Mouse (Mus musculus): ENCODE measurements at regions not wholly inside any gene's neighbourhood (a gene's known extent, or its start where the extent isn't known, plus 50 kb on each side); places are given as distances from the start of the nearest gene placed in this dataset.

- Histone ChIP-seq H3K27ac (ENCODE audit: insufficient read depth, low read length) (no peak overlapping the region), H3K36me3 (ENCODE audit: control insufficient read depth, insufficient read depth, low read length) (no peaks in the 10 kb centered on the region), H3K27me3 (ENCODE audit: control insufficient read depth, insufficient read depth, low read length) (no peaks in the 10 kb centered on the region), H3K4me1 (ENCODE audit: control insufficient read depth, insufficient read depth, insufficient read length) (no peaks in the 10 kb centered on the region), H3K4me3 (ENCODE audit: extremely low read depth, insufficient read depth, insufficient read length) (no peak overlapping the region)
- DNase-seq (ENCODE audit: low read depth in 1 of 2, low spot score in 2 of 2) = no peak
- no peak for TF ChIP-seq POLR2A (IDR thresholded peaks at IDR 0.05; ENCODE audit: low read depth, low read length)
- no peak for TF ChIP-seq CTCF (IDR thresholded peaks at IDR 0.05; ENCODE audit: extremely low read depth, insufficient read depth, insufficient read length, insufficient replicate concordance)
- WGBS = 69% methylated on average over 5 of the region's 5 CpGs
These were observed 107.1 kb upstream of the Pard3b start for GRCm38 (mm10) chr1:61531487-61531886.

- no peak for DNase-seq (ENCODE audit: low read depth in 1 of 2, low spot score in 2 of 2)
- 84% methylated on average over 3 of the region's 3 CpGs for WGBS
- no peak overlapping the region for H3K27ac ChIP-seq (ENCODE audit: insufficient read depth, low read length)
- no peaks in the 10 kb centered on the region for H3K4me1 ChIP-seq (ENCODE audit: control insufficient read depth, insufficient read depth, insufficient read length)
- H3K4me3 ChIP-seq (ENCODE audit: extremely low read depth, insufficient read depth, insufficient read length) = no peak overlapping the region
- H3K36me3 ChIP-seq (ENCODE audit: control insufficient read depth, insufficient read depth, low read length) = no peaks in the 10 kb centered on the region
- TF ChIP-seq POLR2A (IDR thresholded peaks at IDR 0.05; ENCODE audit: low read depth, low read length) (no peak), CTCF (IDR thresholded peaks at IDR 0.05; ENCODE audit: extremely low read depth, insufficient read depth, insufficient read length, insufficient replicate concordance) (no peak)
- no peaks in the 10 kb centered on the region for H3K27me3 ChIP-seq (ENCODE audit: control insufficient read depth, insufficient read depth, low read length)
These were observed 98.5 kb upstream of the Pard3b start for GRCm38 (mm10) chr1:61540081-61540480.

- DNase-seq (ENCODE audit: low read depth in 1 of 2, low spot score in 2 of 2) = no peak
- H3K27ac ChIP-seq (ENCODE audit: insufficient read depth, low read length) = no peak overlapping the region
- H3K27me3 ChIP-seq (ENCODE audit: control insufficient read depth, insufficient read depth, low read length) = no peaks in the 10 kb centered on the region
- no peaks in the 10 kb centered on the region for H3K4me1 ChIP-seq (ENCODE audit: control insufficient read depth, insufficient read depth, insufficient read length)
- no peak overlapping the region for H3K4me3 ChIP-seq (ENCODE audit: extremely low read depth, insufficient read depth, insufficient read length)
- no peak for TF ChIP-seq CTCF (IDR thresholded peaks at IDR 0.05; ENCODE audit: extremely low read depth, insufficient read depth, insufficient read length, insufficient replicate concordance)
- no peak for TF ChIP-seq POLR2A (IDR thresholded peaks at IDR 0.05; ENCODE audit: low read depth, low read length)
- 93% methylated on average over 4 of the region's 4 CpGs for WGBS
- no peaks in the 10 kb centered on the region for H3K36me3 ChIP-seq (ENCODE audit: control insufficient read depth, insufficient read depth, low read length)
These were observed 97.5 kb upstream of the Pard3b start for GRCm38 (mm10) chr1:61541166-61541565.

GRCm38 (mm10) chr1:61552577-61553517 is 85.8 kb upstream of the Pard3b start:
- TF ChIP-seq POLR2A (IDR thresholded peaks at IDR 0.05; ENCODE audit: low read depth, low read length) = no peak
- TF ChIP-seq CTCF (IDR thresholded peaks at IDR 0.05; ENCODE audit: extremely low read depth, insufficient read depth, insufficient read length, insufficient replicate concordance) = no peak
- Histone ChIP-seq H3K27ac (ENCODE audit: insufficient read depth, low read length) (no peak overlapping the region), H3K4me3 (ENCODE audit: extremely low read depth, insufficient read depth, insufficient read length) (no peak overlapping the region), H3K27me3 (ENCODE audit: control insufficient read depth, insufficient read depth, low read length) (no peaks in the 10 kb centered on the region), H3K4me1 (ENCODE audit: control insufficient read depth, insufficient read depth, insufficient read length) (no peaks in the 10 kb centered on the region), H3K36me3 (ENCODE audit: control insufficient read depth, insufficient read depth, low read length) (no peaks in the 10 kb centered on the region)
- DNase-seq (ENCODE audit: low read depth in 1 of 2, low spot score in 2 of 2) = no peak
- WGBS = 92% methylated on average over 21 of the region's 21 CpGs

GRCm38 (mm10) chr1:61559514-61559913 is 79.1 kb upstream of the Pard3b start:
- no peak overlapping the region for H3K4me3 ChIP-seq (ENCODE audit: extremely low read depth, insufficient read depth, insufficient read length)
- 84% methylated on average over 2 of the region's 2 CpGs for WGBS

GRCm38 (mm10) chr1:61562091-61562490 is 76.5 kb upstream of the Pard3b start:
- Histone ChIP-seq H3K36me3 (ENCODE audit: control insufficient read depth, insufficient read depth, low read length) (no peaks in the 10 kb centered on the region), H3K4me3 (ENCODE audit: extremely low read depth, insufficient read depth, insufficient read length) (no peak overlapping the region), H3K27me3 (ENCODE audit: control insufficient read depth, insufficient read depth, low read length) (no peaks in the 10 kb centered on the region), H3K4me1 (ENCODE audit: control insufficient read depth, insufficient read depth, insufficient read length) (no peaks in the 10 kb centered on the region), H3K27ac (ENCODE audit: insufficient read depth, low read length) (no peak overlapping the region)
- WGBS = 82% methylated on average over 2 of the region's 2 CpGs
- TF ChIP-seq POLR2A (IDR thresholded peaks at IDR 0.05; ENCODE audit: low read depth, low read length) (no peak), CTCF (IDR thresholded peaks at IDR 0.05; ENCODE audit: extremely low read depth, insufficient read depth, insufficient read length, insufficient replicate concordance) (no peak)
- no peak for DNase-seq (ENCODE audit: low read depth in 1 of 2, low spot score in 2 of 2)

More at GRCm38 (mm10) chr1:61559514-61559913, 79.1 kb upstream of the Pard3b start:
- Histone ChIP-seq H3K27me3 (ENCODE audit: control insufficient read depth, insufficient read depth, low read length) (no peaks in the 10 kb centered on the region), H3K4me1 (ENCODE audit: control insufficient read depth, insufficient read depth, insufficient read length) (no peaks in the 10 kb centered on the region), H3K27ac (ENCODE audit: insufficient read depth, low read length) (no peak overlapping the region), H3K36me3 (ENCODE audit: control insufficient read depth, insufficient read depth, low read length) (no peaks in the 10 kb centered on the region)
- TF ChIP-seq CTCF (IDR thresholded peaks at IDR 0.05; ENCODE audit: extremely low read depth, insufficient read depth, insufficient read length, insufficient replicate concordance) (no peak), POLR2A (IDR thresholded peaks at IDR 0.05; ENCODE audit: low read depth, low read length) (no peak)
- DNase-seq (ENCODE audit: low read depth in 1 of 2, low spot score in 2 of 2) = no peak

- TF ChIP-seq CTCF (IDR thresholded peaks at IDR 0.05; ENCODE audit: extremely low read depth, insufficient read depth, insufficient read length, insufficient replicate concordance) (no peak), POLR2A (IDR thresholded peaks at IDR 0.05; ENCODE audit: low read depth, low read length) (no peak)
- H3K4me1 ChIP-seq (ENCODE audit: control insufficient read depth, insufficient read depth, insufficient read length) = no peaks in the 10 kb centered on the region
- WGBS = 84% methylated on average over 4 of the region's 4 CpGs
- no peaks in the 10 kb centered on the region for H3K36me3 ChIP-seq (ENCODE audit: control insufficient read depth, insufficient read depth, low read length)
- no peaks in the 10 kb centered on the region for H3K27me3 ChIP-seq (ENCODE audit: control insufficient read depth, insufficient read depth, low read length)
- no peak for DNase-seq (ENCODE audit: low read depth in 1 of 2, low spot score in 2 of 2)
- H3K4me3 ChIP-seq (ENCODE audit: extremely low read depth, insufficient read depth, insufficient read length) = no peak overlapping the region
- H3K27ac ChIP-seq (ENCODE audit: insufficient read depth, low read length) = no peak overlapping the region
These were observed 73.2 kb upstream of the Pard3b start for GRCm38 (mm10) chr1:61565471-61565870.
